Mouse (Mus musculus) embryonic facial prominence, embryonic 11.5 days (tissue): Measurements from ENCODE around the gene Pdpk1. TPM values are rescaled to one million over a fixed set of nuclear protein-coding genes. Genes with fewer than 3 reads are reported as not detected.

Experiments
- ATAC-seq: fragments of 200-750 bp; cut with Nextera tagmentation; replicated peaks from 2 replicates; pipeline ENCODE4 v1.8.0; 2017; ENCODE audit warnings: low read depth; ENCODE audit not compliant: insufficient number of reproducible peaks, low FRiP score, low TSS enrichment
- DNase-seq: peaks from one replicate; pipeline ENCODE4 v3.0.0-alpha.2; 2015; ENCODE audit warnings: low spot score
- H3K27ac ChIP-seq: fragments of 300-500 bp; sonication (generic); replicated peaks from 2 replicates; pipeline ENCODE4 v1.5.1; 2014; ENCODE audit warnings: mild to moderate bottlenecking, low read depth, low read length, control low read depth
- H3K27me3 ChIP-seq: fragments of 300-500 bp; sonication (generic); 2 replicates; pipeline ENCODE4 v1.6.1; 2014; ENCODE audit warnings: mild to moderate bottlenecking, low read length, moderate library complexity, mixed read lengths; ENCODE audit not compliant: control insufficient read depth, insufficient read depth
- H3K36me3 ChIP-seq: fragments of 300-500 bp; sonication (generic); replicated peaks from 2 replicates; pipeline ENCODE4 v1.6.1; 2014; ENCODE audit warnings: low read depth, mild to moderate bottlenecking, low read length, moderate library complexity, mixed read lengths; ENCODE audit not compliant: control insufficient read depth, insufficient read depth
- H3K4me1 ChIP-seq: fragments of 300-500 bp; sonication (generic); 2 replicates; pipeline ENCODE4 v1.6.1; 2014; ENCODE audit warnings: low read length, mixed read lengths; ENCODE audit not compliant: control insufficient read depth, insufficient read depth
- H3K4me2 ChIP-seq: fragments of 300-500 bp; sonication (generic); 2 replicates; pipeline ENCODE4 v1.6.1; 2014; ENCODE audit warnings: low read depth, mild to moderate bottlenecking, control low read depth, low read length, moderate library complexity
- H3K4me3 ChIP-seq: fragments of 300-500 bp; sonication (generic); 2 replicates; pipeline ENCODE4 v1.5.1; 2014; ENCODE audit warnings: low read depth, low read length, control low read depth
- H3K9ac ChIP-seq: fragments of 300-500 bp; sonication (generic); replicated peaks from 2 replicates; pipeline ENCODE4 v1.6.1; 2014; ENCODE audit warnings: mild to moderate bottlenecking, control low read depth, low read length
- H3K9me3 ChIP-seq: fragments of 300-500 bp; sonication (generic); replicated peaks from 2 replicates; pipeline ENCODE4 v1.6.1; 2016; ENCODE audit warnings: mild to moderate bottlenecking, low read length, inconsistent platforms, mixed read lengths; ENCODE audit not compliant: control insufficient read depth
- WGBS: fragments of 180-500 bp; shearing (Covaris S2); extraction: QIAGEN DNeasy Blood & Tissue Kit; methylation state at CpG from one replicate; pipeline ENCODE4 v1.1.7; 2014; 5-methylcytosine and 5-hydroxymethylcytosine counted together
- polyA plus RNA-seq: library from polyadenylated mRNA; unstranded; fragments of >200 nt; fragmentation: Nextera tagmentation; extraction: Ambion mirVana; gene quantifications from 2 replicates; pipeline ENCODE4 v1.2.1, GENCODE M21; 2014

The Pdpk1 gene
- polyA plus RNA-seq, 1 experiment from 2014 or later, result 33.4 TPM

GRCm38 (mm10) chr17:24157526-24157925, 6.8 kb upstream of the Pdpk1 start:
- no peak overlapping the region for H3K4me2 ChIP-seq
- H3K9ac ChIP-seq, result no peak overlapping the region
- no peak overlapping the region for H3K27ac ChIP-seq
- H3K9me3 ChIP-seq, result no peaks in the 10 kb centered on the region
- no peaks in the 10 kb centered on the region; the same call in none of the 2 replicates for H3K36me3 ChIP-seq
- DNase-seq (no peak), ATAC-seq (no peak)
- WGBS, result 95% methylated on average over 4 of the region's 4 CpGs
- H3K4me3 ChIP-seq, result no peak overlapping the region
- H3K27me3 ChIP-seq, result no peaks in the 10 kb centered on the region
- H3K4me1 ChIP-seq, result no peaks in the 10 kb centered on the region

- 91% methylated on average over 6 of the region's 6 CpGs for WGBS
- no peak for DNase-seq
- Histone ChIP-seq H3K27me3 (no peaks in the 10 kb centered on the region), H3K4me3 (no peak overlapping the region), H3K9ac (no peak overlapping the region), H3K27ac (no peak overlapping the region), H3K4me2 (no peak overlapping the region), H3K36me3 (no peaks in the 10 kb centered on the region; the same call in none of the 2 replicates), H3K4me1 (no peaks in the 10 kb centered on the region), H3K9me3 (no peaks in the 10 kb centered on the region)
- no peak for ATAC-seq
Observed at GRCm38 (mm10) chr17:24157121-24157520, 6.4 kb upstream of the Pdpk1 start.

- Histone ChIP-seq H3K4me3 (no peak overlapping the region), H3K27me3 (no peaks in the 10 kb centered on the region), H3K4me2 (no peak overlapping the region), H3K9ac (no peak overlapping the region), H3K9me3 (no peaks in the 10 kb centered on the region), H3K4me1 (no peaks in the 10 kb centered on the region), H3K27ac (no peak overlapping the region), H3K36me3 (no peaks in the 10 kb centered on the region; the same call in none of the 2 replicates)
- WGBS, result 86% methylated on average over 3 of the region's 3 CpGs
- DNase-seq (no peak), ATAC-seq (no peak)
Observed at GRCm38 (mm10) chr17:24156394-24156793, 5.7 kb upstream of the Pdpk1 start.

- no peaks in the 10 kb centered on the region; the same call in none of the 2 replicates for H3K36me3 ChIP-seq
- no peak overlapping the region for H3K4me3 ChIP-seq
- DNase-seq (no peak), ATAC-seq (no peak)
- H3K4me2 ChIP-seq, result no peak overlapping the region
- H3K27ac ChIP-seq, result no peak overlapping the region
- H3K9me3 ChIP-seq, result no peaks in the 10 kb centered on the region
- no peak overlapping the region for H3K9ac ChIP-seq
- H3K27me3 ChIP-seq, result no peaks in the 10 kb centered on the region
- H3K4me1 ChIP-seq, result no peaks in the 10 kb centered on the region
- WGBS, result 85% methylated on average over 9 of the region's 9 CpGs
Observed at GRCm38 (mm10) chr17:24155742-24156141, 5.0 kb upstream of the Pdpk1 start.

GRCm38 (mm10) chr17:24154463-24154862, 3.7 kb upstream of the Pdpk1 start:
- ATAC-seq (no peak), DNase-seq (no peak)
- Histone ChIP-seq H3K27me3 (no peaks in the 10 kb centered on the region), H3K4me1 (no peaks in the 10 kb centered on the region), H3K4me2 (no peak overlapping the region), H3K36me3 (no peaks in the 10 kb centered on the region; the same call in none of the 2 replicates), H3K9me3 (no peaks in the 10 kb centered on the region), H3K4me3 (no peak overlapping the region), H3K9ac (no peak overlapping the region), H3K27ac (no peak overlapping the region)
- 68% methylated on average over 3 of the region's 3 CpGs for WGBS

GRCm38 (mm10) chr17:24151890-24152563, 1.3 kb upstream of the Pdpk1 start:
- peak overlapping the region; percentile 53 for H3K9ac ChIP-seq
- H3K4me2 ChIP-seq, result peak overlapping the region; percentile 72
- peak; percentile 83 for ATAC-seq
- DNase-seq, result peak; percentile 87
- no peaks in the 10 kb centered on the region for H3K27me3 ChIP-seq
- no peaks in the 10 kb centered on the region; the same call in 1 of the 2 replicates for H3K36me3 ChIP-seq
- WGBS, result 1% methylated on average over 26 of the region's 26 CpGs
- H3K4me3 ChIP-seq, result peak overlapping the region; percentile 33
- no peak overlapping the region for H3K27ac ChIP-seq
- no peaks in the 10 kb centered on the region for H3K4me1 ChIP-seq
- no peaks in the 10 kb centered on the region for H3K9me3 ChIP-seq

GRCm38 (mm10) chr17:24151382-24151781, 658 bp upstream of the Pdpk1 start:
- no peak overlapping the region for H3K27ac ChIP-seq
- WGBS, result 19% methylated on average over 7 of the region's 7 CpGs
- peak overlapping the region; percentile 33; the same call in 1 of the 2 replicates for H3K4me3 ChIP-seq
- DNase-seq (no peak), ATAC-seq (0 out of 2 replicates have a peak, but pooled peaks have one; percentile 5)
- no peaks in the 10 kb centered on the region for H3K4me1 ChIP-seq
- H3K9me3 ChIP-seq, result no peaks in the 10 kb centered on the region
- no peaks in the 10 kb centered on the region; the same call in 1 of the 2 replicates for H3K36me3 ChIP-seq
- no peak overlapping the region for H3K9ac ChIP-seq
- peak overlapping the region; percentile 72; the same call in 1 of the 2 replicates for H3K4me2 ChIP-seq
- no peaks in the 10 kb centered on the region for H3K27me3 ChIP-seq

- no peaks in the 10 kb centered on the region; the same call in 1 of the 2 replicates for H3K36me3 ChIP-seq
- 87% methylated on average over 7 of the region's 7 CpGs for WGBS
- H3K27me3 ChIP-seq, result no peaks in the 10 kb centered on the region
- H3K4me2 ChIP-seq, result no peak overlapping the region
- H3K4me3 ChIP-seq, result no peak overlapping the region
- no peak for DNase-seq
- H3K4me1 ChIP-seq, result no peaks in the 10 kb centered on the region
- no peak overlapping the region for H3K9ac ChIP-seq
- no peak overlapping the region for H3K27ac ChIP-seq
- no peaks in the 10 kb centered on the region for H3K9me3 ChIP-seq
- ATAC-seq, result no peak
Observed at GRCm38 (mm10) chr17:24149421-24149820, 1.3 kb downstream of the Pdpk1 start.
